Mouse (Mus musculus) layer of hippocampus, adult 9-10 months (tissue): ENCODE results near the gene Tnfsfm13.
"Not testable (repeated sequence)": the region's sequence is repeated elsewhere in the genome, so short reads cannot be mapped to it uniquely, and the experiment has no call there.

Experiments
- DNase-seq: peaks from one replicate; pipeline ENCODE4 v3.0.0; 2022; ENCODE audit warnings: low spot score

The Tnfsfm13 gene

DNA sequence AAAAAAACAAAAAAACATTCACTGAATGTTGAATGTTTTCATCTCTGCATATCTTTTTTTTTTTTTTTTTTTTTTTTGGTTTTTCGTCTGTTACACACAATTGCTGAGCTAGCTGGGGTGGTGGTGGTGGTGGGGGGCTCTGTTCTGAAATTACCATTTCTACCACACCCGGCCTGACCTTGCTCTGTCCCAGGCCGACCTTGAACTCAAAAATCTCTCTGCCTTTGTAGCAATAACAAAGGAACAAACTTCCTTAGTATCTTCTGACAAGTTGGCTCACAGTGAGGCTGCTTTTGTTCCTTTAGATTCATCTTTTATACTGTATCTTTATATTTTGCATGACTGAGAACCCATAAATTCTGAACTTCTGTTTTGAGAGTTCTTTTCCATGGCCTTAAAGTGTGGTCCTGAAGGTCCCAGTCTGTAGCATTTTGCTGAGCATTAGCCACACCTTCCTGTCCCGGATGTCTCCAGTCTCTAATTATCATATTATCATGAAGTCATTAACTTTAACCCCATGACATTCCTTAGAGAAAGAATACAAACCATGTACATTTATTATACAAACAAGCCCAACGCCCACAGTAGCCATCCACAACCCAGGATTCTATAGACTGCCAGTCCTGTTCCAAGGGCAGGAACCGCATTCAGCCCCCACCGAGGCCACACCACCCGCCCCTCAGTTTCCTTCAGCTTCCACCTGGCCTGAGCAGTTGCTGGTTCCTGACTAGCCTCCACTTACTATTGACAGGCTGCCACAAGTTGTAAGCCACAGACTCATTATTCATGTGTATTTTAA lies 8.1 kb upstream of the Tnfsfm13 start:
- DNase-seq, result no peak

GRCm38 (mm10) chr11:69703381-69703780 lies 7.5 kb upstream of the Tnfsfm13 start:
- not testable (repeated sequence) for DNase-seq

- not testable (repeated sequence) for DNase-seq
Observed at GRCm38 (mm10) chr11:69702886-69703285, 7.0 kb upstream of the Tnfsfm13 start.

DNA sequence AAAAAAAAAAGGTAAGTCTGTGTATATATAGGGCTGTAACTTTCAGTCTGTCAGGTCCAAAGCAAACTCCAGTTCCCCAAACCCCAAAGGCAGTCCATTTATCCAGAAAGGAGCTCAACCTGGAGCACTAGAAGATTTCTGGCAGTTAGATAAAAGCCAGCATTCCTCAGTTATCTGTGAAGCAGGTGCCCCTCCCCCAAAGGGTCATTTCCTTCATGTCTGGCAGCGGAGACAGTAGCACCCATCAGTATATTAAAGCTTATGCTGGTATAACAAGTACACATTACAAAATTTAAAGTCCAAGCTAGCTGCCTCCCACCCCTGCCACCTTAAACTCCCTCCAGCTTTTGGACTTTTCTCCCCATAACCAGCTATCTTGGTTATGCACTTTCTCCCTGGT lies 3.7 kb upstream of the Tnfsfm13 start:
- no peak for DNase-seq

DNA sequence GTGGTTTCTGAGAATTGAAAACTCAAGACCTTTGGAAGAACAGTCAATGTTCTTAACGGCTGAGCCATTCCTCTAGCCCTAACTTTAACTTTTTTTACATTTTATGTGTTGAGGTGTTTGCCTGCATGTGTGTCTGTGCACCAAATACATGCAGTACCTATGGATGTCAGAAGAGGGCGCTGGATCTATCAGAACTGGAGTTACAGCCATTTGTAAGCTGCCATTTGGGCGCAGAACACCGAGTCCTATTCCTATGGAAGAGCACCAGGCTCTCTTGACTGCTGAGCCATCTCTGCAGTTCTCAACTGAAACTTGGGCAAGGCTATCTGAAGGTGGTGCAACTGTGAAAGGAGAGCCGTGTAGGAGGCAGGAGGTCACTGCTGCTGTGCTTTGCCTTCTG lies 2.7 kb upstream of the Tnfsfm13 start:
- DNase-seq, result no peak

DNA sequence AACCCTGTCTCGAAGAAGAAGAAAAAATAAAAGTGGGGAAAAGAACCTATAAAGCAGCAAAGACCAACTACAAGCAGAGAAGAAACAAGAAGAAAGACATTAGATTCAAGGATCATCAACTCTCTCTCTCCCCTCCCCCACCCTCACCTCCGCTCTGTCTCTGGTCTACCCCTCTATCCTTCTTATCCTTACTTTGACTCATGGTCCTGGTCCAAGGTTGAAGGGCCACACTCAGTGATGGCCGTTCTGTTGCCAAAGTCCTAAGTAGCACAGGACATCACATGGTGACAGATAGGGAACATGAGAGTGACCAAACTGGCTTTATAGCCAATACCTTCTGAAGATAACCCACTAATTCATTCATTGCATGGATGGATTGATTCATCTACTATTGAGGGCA lies 1.5 kb upstream of the Tnfsfm13 start:
- no peak for DNase-seq

DNA sequence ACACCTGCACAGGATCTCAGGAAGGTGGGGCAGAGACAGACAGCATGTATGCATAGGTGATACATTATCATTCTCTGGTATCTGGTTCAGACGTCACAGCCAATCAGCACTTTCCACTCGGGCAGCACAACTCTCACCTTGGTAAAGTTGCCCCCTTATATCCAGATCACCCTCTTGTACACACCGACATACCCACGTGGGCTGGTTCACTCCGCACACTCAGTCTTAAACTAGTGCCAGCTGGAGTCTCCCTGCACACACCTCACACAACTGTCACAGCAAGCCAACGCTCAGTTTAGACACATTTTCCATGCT lies 895 bp downstream of the Tnfsfm13 start:
- DNase-seq, result no peak

DNA sequence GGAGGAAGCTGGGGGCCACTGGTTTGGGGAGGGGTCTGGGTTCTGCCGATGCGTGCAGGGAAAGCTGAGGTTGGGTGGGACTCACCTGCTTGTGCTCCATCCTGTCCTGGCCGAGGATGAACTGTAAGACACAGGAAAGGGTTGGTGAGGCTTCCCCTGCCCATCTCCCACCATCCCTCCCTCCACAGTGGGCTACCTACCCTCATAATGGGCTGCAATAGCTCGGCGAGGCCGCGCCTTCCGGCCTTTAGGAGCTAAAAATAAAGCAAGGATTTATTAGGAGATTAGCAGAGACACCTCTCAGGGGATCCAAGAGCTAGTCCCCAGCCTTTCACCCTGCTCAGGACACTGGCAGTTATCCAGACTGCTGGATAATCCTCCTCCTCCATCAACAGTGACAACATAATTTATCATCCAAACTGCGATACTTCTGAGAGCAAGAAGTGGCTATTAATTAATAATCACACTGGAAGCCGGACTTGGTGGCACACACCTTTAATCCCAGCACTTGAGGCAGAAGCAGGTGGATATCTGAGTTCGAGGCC lies 2.4 kb downstream of the Tnfsfm13 start:
- no peak for DNase-seq

DNA sequence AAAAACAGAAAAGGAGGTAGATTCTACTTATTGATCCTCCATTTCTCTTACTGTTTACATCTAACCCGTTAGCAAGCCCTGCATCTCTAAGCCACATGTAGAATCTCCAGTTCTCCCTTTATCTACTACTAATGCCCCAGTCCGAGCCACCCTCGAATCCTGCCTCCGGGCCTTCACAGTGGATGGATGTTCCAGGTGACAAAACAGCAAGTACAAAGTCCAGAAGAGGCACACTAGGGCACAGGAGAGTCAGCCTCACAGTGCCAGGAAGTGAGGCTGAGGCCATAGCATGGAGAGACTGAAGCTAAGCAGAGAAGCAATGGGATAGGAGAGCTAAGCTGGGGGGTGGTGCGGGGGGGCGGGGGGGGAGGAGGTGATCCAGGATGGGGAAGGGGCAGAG lies 3.0 kb downstream of the Tnfsfm13 start:
- no peak for DNase-seq

GRCm38 (mm10) chr11:69692196-69692811 lies 3.6 kb downstream of the Tnfsfm13 start:
- DNase-seq, result no peak

DNA sequence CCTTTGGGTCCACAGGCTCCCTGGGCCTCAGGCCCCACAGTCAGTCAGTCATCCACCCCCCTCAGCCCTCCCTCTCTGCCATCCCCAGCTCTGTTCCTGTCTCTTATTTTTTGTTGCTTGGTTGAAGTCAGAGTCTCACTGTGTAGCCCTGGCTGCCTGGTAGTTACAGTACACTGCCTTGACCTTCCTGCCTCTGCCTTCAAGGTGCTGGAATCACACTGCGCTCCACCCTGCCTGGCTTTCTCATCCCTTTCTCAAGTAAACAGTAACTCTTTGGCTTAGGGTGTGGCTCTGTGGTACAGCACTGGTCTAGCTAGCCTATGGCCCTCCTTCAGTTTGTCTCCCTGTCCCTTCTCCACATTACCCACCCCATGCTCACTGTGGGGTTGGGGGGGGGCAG lies 6.0 kb downstream of the Tnfsfm13 start:
- no peak for DNase-seq

DNA sequence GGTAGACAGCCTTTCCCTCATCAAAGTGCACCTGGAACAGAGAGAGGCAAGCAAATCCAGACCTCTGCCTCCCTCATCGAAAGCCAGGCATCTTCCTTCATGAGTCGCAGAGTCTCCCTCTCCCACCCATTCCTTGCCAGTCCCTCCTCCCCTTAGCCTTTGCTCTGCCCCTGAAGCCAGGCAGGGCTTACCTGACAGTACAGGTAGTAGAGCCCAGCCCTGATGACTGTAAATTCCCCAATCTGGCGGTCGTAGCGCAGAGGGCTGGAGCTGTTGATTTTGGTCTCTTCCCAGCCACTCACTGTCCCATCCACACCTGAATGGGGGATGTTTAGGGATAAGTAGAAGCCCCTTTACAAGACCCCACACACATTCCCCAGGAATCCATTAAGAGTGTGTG lies 8.8 kb downstream of the Tnfsfm13 start:
- no peak for DNase-seq

DNA sequence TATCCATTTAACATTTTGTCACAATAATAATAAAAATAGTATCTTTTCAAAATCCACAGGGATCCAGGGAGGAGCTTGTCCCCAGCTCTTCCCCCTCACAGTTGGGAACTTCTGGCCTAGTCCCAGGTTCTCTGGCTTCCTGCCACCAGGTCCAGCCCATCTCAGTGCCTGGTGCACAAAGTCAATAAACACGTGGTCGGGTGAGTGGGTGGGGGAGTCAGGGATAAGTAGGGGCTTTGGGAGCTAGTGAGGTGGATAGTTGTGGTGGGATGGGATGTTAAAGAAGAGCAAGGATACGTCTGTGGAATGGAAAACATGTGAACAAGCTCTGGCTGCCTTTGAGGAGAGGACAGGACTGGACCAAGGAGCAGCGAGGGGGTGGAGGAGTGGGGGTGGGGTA lies 9.5 kb downstream of the Tnfsfm13 start:
- DNase-seq, result no peak

DNA sequence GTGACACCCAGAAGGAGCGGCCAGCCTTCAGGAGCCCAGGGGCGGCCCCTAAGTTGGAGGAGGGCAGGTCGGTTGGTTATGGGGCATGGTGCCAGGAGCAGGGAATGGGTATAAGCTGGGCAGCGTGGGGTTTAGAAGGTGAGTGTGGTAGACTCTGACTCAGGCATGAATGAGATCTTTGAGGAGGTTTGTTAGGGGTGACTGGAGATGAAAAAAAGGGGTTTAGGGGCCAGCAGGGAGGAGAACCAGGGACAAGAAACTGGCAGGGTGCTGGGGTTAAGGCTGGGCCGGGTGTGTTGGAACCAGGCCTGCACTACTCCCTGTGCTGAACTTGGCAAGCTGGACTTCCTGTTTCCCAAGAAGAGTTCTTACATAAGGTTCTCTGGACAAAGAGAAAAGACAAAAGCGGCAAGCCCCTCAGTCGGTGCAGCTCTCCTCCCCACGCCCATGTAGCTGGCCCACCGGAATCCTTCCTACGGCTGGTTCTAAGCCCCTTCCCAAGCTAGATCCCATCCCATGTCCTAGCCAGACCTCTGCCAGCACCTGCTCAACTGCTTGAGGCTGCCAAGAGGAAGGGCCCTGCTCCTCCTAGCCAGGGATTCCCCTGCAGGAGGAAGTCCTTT lies 10.3 kb downstream of the Tnfsfm13 start, which contains the start of gene Tnfsf13:
Gene Tnfsf13 (minus strand): TSS at position 259 of the 623 bp plus-strand sequence.
- DNase-seq, result no peak

GRCm38 (mm10) chr11:69684936-69685335 lies 11.0 kb downstream of the Tnfsfm13 start:
- no peak for DNase-seq

DNA sequence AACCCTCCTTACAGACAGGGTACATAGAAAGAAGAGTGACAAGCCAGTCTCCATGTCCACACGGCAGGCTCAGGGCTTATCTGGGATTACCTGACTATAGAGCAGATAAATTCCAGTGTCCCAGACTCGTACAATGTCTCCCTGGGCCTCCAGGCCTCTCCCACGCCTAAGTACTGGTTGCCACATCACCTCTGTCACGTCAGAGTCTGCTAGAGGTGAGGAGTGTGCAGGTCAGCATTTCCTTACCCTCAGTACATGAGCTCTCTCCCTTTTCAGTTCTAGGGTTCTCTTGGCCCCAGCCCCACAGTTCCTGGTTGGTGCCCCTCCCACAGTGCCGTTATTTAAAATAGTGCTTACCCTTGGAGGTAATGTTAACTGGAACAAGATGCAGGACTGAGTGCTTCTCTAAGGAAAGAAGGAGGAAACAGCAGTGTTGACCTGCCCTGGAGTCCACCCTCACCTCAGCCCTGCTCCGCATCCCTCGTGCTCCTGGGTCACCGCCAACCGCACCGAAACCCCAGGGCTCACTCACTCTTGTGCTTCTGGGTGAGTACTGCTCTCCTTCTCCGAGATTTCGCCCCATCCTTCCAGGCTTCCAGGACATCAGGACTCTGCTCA lies 11.7 kb downstream of the Tnfsfm13 start:
- DNase-seq, result no peak

DNA sequence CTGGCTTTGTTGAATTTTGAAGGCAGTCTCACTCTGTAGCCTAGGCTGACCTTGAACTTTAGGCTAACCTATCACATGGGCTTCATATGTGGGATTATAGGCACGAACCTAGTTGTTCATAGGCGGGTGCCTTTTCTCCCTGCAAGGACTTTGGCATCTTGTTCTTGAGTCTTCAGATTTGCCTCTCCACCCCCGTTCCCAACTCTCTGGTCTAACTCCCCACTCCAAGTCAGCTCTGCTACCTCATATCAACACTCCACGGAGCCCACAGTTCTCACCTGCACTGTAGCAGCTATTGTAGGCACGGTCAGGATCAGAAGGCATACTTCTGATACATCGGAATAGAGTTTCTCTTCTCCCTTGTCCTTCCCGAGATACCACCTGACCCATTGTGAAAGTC lies 12.3 kb downstream of the Tnfsfm13 start:
- DNase-seq, result no peak

DNA sequence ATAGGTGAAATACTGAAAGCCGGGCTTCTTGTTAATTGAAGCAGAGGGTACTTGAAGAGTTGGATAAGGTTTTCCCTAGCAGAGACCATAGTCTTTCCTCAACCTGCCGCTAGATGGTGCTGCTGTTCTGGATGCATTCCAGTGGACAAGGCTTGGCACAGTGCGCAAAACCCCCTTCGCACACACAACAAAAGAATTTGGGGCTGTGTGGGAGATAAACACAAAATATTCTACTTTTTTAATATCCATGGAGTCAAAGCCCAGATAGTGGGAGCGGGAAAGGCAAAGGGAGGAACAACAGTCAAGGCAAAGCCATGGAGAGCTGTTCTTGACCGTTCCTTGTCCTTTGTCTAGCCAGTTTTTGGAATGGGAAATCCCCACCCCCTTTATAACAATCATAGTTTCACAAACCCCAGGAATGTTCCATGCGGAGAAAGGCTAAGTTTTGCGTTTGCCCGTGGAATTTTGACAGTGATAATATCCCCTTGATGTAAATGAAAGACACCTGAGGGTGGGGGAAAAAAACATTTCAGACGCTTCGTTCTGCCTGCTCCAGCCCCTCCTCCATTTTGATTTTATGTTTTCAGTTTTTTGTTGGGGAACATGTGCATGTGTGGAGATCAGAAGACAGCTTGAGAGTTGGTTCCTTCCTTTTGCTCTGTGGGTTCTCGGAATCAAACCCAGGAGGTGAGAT lies 12.9 kb downstream of the Tnfsfm13 start:
- peak; percentile 92 for DNase-seq

DNA sequence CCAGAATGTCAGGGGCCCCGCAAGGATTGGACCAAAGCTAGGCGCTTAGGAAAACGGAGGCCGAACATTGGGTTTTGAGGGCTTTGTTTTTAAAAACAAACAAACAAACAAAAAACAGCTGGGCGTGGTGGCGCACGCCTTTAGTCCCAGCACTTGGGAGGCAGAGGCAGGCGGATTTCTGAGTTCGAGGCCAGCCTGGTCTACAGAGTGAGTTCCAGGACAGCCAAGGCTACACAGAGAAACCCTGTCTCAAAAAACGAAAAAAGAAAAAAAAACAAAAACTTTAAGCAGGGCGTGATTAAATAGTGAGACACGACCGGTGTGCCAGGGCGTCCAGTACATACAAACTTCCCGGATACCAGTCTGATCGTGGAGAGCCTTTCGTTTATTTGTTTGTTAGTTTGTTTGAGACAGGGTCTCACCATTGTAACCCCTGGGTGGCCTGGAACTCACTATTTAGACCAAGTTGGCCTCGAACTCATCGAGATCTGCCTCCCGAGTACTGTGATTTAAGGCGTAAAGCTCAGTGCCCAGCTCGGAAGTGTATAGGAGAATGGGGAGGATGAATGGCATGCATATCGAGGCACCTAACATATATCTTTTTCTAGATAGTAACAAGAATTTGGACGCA lies 13.6 kb downstream of the Tnfsfm13 start:
- DNase-seq, result no peak

DNA sequence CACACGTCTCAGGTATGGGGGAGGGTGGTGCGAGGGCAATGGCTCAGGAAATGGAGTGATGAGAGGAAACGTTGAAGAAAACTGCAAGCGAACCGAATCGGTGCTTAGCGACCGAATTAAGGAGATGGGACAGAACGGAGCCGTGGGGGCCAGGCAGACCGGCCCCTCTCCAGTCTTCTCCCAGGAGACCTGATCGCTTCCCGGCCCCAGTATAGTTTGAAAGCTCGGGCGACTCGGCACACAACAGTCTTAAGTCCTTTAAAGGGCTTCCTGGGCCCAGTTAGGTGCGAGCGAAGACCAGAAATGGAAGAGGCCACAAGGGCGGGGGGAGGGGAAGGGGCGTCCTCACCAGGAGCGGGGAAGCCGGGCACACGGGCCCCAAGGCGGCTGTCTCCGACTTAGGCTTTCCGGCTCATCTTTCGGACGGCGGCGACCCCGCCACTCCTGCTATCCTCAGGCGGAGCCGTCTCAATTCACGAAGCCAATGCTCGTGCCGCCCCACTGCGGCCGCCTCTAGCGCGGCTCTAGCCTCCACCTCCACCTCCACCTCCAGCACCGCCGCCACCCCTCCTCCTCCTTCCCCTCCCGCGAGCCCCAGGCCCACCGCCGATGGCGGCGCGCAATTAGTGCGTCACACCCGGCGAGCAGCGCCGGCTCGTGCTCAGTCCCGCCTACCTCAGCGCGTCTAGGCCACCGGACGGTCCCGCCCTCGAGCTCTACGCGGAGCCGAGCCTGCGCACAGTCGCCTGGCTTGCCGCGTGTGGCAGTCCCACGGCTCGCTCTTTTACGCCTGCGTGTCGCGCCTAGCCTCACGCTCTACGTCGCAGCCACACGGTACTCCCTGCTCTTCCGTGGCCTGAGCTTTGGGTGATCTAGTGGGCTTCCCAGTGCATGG lies 14.3 kb downstream of the Tnfsfm13 start, which contains the start of gene Senp3:
Gene Senp3 (minus strand): TSS at position 771 of the 895 bp plus-strand sequence.
- peak; percentile 79 for DNase-seq
